Mouse (Mus musculus) thymus, adult 2 months (tissue): ENCODE data around the gene Sema4g.

ENCODE experiments used
- CTCF ChIP-seq: fragments of 200-500 bp; IDR thresholded peaks from 2 replicates; pipeline ENCODE4 v1.5.1; 2012; ENCODE audit warnings: mild to moderate bottlenecking, control low read depth, low read length, moderate library complexity, borderline replicate concordance; ENCODE audit not compliant: control insufficient read depth, poor library complexity, insufficient read depth; ENCODE audit errors: extremely low read depth
- POLR2A ChIP-seq: fragments of 200-500 bp; IDR thresholded peaks from 2 replicates; pipeline ENCODE4 v1.6.1; 2012; ENCODE audit warnings: mild to moderate bottlenecking, low read length, control low read depth, moderate library complexity; ENCODE audit not compliant: control insufficient read depth, poor library complexity, insufficient read depth; ENCODE audit errors: extremely low read depth

GRCm38 (mm10) chr19:44999647-45000046 is 10.7 kb downstream of the Sema4g start:
- TF ChIP-seq POLR2A (no peak), CTCF (no peak)
